Mouse (Mus musculus): ENCODE measurements around the gene Optc. TPM values are rescaled to one million over a fixed set of nuclear protein-coding genes. Genes with fewer than 3 reads are reported as not detected.
A peak's percentile ranks its signal among the peaks of the same experiment; 100 is the strongest.

The Optc gene
- total and polyA plus RNA-seq, 3 experiments = 0.27 to 0.53 TPM; not detected in 1

GRCm38 (mm10) chr1:133856655-133857054 is 51.1 kb downstream of the Optc start:
- peaks cover 0 to 8% of the 10 kb centered on the region in 2 experiments; a peak in 2 of 4 replicates for H3K4me1 ChIP-seq (ENCODE audit: control insufficient read depth in 1 of 2, insufficient read depth in 2 of 2, low read length in 2 of 2)
- TF ChIP-seq BHLHE40 (IDR thresholded peaks at IDR 0.05; ENCODE audit: borderline replicate concordance, low read depth, low read length) (no peak), USF1 (IDR thresholded peaks at IDR 0.05; ENCODE audit: low read depth, low read length) (no peak), MAZ (IDR thresholded peaks at IDR 0.05; ENCODE audit: low read depth, low read length) (no peak), ETS1 (IDR thresholded peaks at IDR 0.05; ENCODE audit: low read depth, low read length) (no peak), UBTF (IDR thresholded peaks at IDR 0.05; ENCODE audit: borderline replicate concordance, insufficient read depth, low read depth, low read length) (no peak), TBP (IDR thresholded peaks at IDR 0.05; ENCODE audit: low read depth, low read length) (no peak), CHD2 (IDR thresholded peaks at IDR 0.05; ENCODE audit: low read length) (no peak), CTCF (IDR thresholded peaks at IDR 0.05 in 2 of 3, conservative IDR thresholded peaks at IDR 0.05 in 1 of 3; ENCODE audit: control insufficient read depth in 1 of 3, insufficient read depth in 1 of 3, low read depth in 2 of 3, low read length in 3 of 3, poor library complexity in 1 of 3, severe bottlenecking in 1 of 3) (no peak), TCF12 (IDR thresholded peaks at IDR 0.05; ENCODE audit: low read depth, low read length) (no peak), MYB (IDR thresholded peaks at IDR 0.05; ENCODE audit: low read depth, low read length) (no peak), ZC3H11A (IDR thresholded peaks at IDR 0.05; ENCODE audit: low read depth, low read length) (no peak), MXI1 (IDR thresholded peaks at IDR 0.05; ENCODE audit: low read depth, low read length) (no peak)
- no peaks in the 10 kb centered on the region for H3K9me3 ChIP-seq (replicated peaks; ENCODE audit: insufficient read depth, low read length)
- H3K36me3 ChIP-seq (ENCODE audit: control insufficient read depth in 1 of 2, insufficient read depth in 2 of 2, low read length in 2 of 2) = peaks cover 0 to 6% of the 10 kb centered on the region in 2 experiments; a peak in 1 of 4 replicates
- no peak overlapping the region for H3K9ac ChIP-seq (ENCODE audit: control insufficient read depth, low read depth, low read length, poor library complexity, severe bottlenecking)
- no peaks in the 10 kb centered on the region for H3K79me2 ChIP-seq (ENCODE audit: control insufficient read depth, insufficient read depth, low read length, poor library complexity)
- H3K27ac ChIP-seq (ENCODE audit: control insufficient read depth, low read depth, low read length) = no peak overlapping the region
- DNase-seq (ENCODE audit: low read depth, low spot score) = no peak
- peaks cover 4 to 11% of the 10 kb centered on the region in 2 experiments for H3K27me3 ChIP-seq (ENCODE audit: control insufficient read depth in 1 of 2, insufficient read depth in 2 of 2, low read length in 2 of 2)
- no peak overlapping the region for H3K4me3 ChIP-seq (ENCODE audit: control insufficient read depth in 1 of 2, insufficient read depth in 1 of 2, low read depth in 2 of 2, low read length in 2 of 2)

GRCm38 (mm10) chr1:133856133-133856541 is 51.7 kb downstream of the Optc start:
- H3K36me3 ChIP-seq (ENCODE audit: control insufficient read depth in 1 of 2, insufficient read depth in 2 of 2, low read length in 2 of 2) = peaks cover 0 to 6% of the 10 kb centered on the region in 2 experiments; a peak in 1 of 4 replicates
- no peak overlapping the region for H3K4me3 ChIP-seq (ENCODE audit: control insufficient read depth in 1 of 2, insufficient read depth in 1 of 2, low read depth in 2 of 2, low read length in 2 of 2)
- peak; percentile 64 for DNase-seq (ENCODE audit: low read depth, low spot score)
- peaks cover 4 to 11% of the 10 kb centered on the region in 2 experiments for H3K27me3 ChIP-seq (ENCODE audit: control insufficient read depth in 1 of 2, insufficient read depth in 2 of 2, low read length in 2 of 2)
- H3K4me1 ChIP-seq (ENCODE audit: control insufficient read depth in 1 of 2, insufficient read depth in 2 of 2, low read length in 2 of 2) = peaks cover 0 to 8% of the 10 kb centered on the region in 2 experiments; a peak in 2 of 4 replicates
- H3K79me2 ChIP-seq (ENCODE audit: control insufficient read depth, insufficient read depth, low read length, poor library complexity) = no peaks in the 10 kb centered on the region
- no peak overlapping the region for H3K9ac ChIP-seq (ENCODE audit: control insufficient read depth, low read depth, low read length, poor library complexity, severe bottlenecking)
- TF ChIP-seq MAX (IDR thresholded peaks at IDR 0.05; ENCODE audit: low read length) (no peak), MYC (IDR thresholded peaks at IDR 0.05; ENCODE audit: low read depth, low read length) (no peak), EP300 (IDR thresholded peaks at IDR 0.05; ENCODE audit: low read depth in 1 of 2, low read length in 2 of 2) (0 out of 4 replicates have a peak, but pooled peaks have one; percentile 8 to 26), MAZ (IDR thresholded peaks at IDR 0.05; ENCODE audit: low read depth, low read length) (no peak), USF2 (IDR thresholded peaks at IDR 0.05; ENCODE audit: borderline replicate concordance in 1 of 2, insufficient read depth in 1 of 2, low read depth in 1 of 2, low read length in 2 of 2) (no peak), JUND (IDR thresholded peaks at IDR 0.05; ENCODE audit: low read depth, low read length) (no peak)
- no peaks in the 10 kb centered on the region for H3K9me3 ChIP-seq (replicated peaks; ENCODE audit: insufficient read depth, low read length)
- H3K27ac ChIP-seq (ENCODE audit: control insufficient read depth, low read depth, low read length) = no peak overlapping the region
